Mouse (Mus musculus): Measurements from ENCODE around the gene D5Ertd579e. TPM values are rescaled to one million over a fixed set of nuclear protein-coding genes. Genes with fewer than 3 reads are reported as not detected.

Gene D5Ertd579e
- polyA plus RNA-seq, 1 experiment: 8.6 TPM

DNA sequence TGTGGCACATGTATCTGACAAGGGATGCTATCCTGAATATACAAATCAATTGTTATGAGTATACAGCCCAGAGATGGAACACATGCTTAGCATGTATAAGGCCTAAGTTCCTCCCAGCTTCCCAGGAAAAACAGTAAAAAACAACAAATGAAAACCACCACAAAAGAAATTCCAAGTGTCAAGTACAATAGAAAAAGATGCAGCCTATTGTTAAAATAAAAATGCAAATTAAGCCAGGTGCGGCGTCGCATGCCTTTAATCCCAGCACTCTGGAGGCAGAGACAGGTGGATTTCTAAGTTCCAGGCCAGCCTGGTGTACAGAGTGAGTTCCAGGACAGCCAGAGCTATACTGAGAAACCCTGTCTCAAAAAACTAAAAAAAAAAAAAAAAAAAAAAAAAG is 138.9 kb downstream of the D5Ertd579e start:
- no peaks in the 10 kb centered on the region for H3K79me3 ChIP-seq (ENCODE audit: low read depth)
- H3K36me3 ChIP-seq (ENCODE audit: control insufficient read depth, insufficient read depth): no peaks in the 10 kb centered on the region
- TF ChIP-seq FOSL1 (IDR thresholded peaks at IDR 0.05; ENCODE audit: insufficient read depth, low read length, poor library complexity, severe bottlenecking) (no peak), USF1 (IDR thresholded peaks at IDR 0.05; ENCODE audit: low read depth) (no peak), CEBPB (IDR thresholded peaks at IDR 0.05; ENCODE audit: low read depth) (no peak), CTCF (IDR thresholded peaks at IDR 0.05; ENCODE audit: control insufficient read depth, insufficient read depth, insufficient read length) (no peak), MYOG (IDR thresholded peaks at IDR 0.05; ENCODE audit: control insufficient read depth, extremely low read depth, insufficient read length) (no peak), MYOD1 (IDR thresholded peaks at IDR 0.05; ENCODE audit: control insufficient read depth, insufficient read length, low read depth) (no peak)
- H3K27me3 ChIP-seq (ENCODE audit: control insufficient read depth, insufficient read depth, insufficient read length): no peaks in the 10 kb centered on the region
- H3ac ChIP-seq (ENCODE audit: control insufficient read depth, insufficient read length, low read depth): no peak overlapping the region
- no peaks in the 10 kb centered on the region for H3K79me2 ChIP-seq (ENCODE audit: control insufficient read depth, insufficient read depth)
- no peak overlapping the region for H3K4me3 ChIP-seq (ENCODE audit: insufficient read depth, poor library complexity, severe bottlenecking)

DNA sequence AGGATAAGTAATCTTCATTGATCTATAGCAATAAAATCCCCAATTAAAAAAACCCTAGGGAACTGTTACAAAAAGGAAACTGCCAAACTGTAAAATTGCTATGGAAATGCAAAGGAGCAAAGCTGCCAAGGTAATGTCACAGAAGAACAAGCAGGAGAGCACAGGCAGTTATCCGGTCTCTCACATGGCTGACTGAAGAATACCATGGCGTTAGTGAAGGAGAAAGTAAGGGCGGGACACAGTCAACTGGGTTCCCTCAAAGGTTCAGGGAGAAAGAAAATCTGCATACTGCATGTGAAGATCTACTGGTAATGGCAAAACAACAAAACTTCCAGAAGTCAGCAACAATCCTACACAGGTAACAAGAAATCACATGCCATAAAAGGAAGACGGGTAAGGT is 139.5 kb downstream of the D5Ertd579e start:
- H3K4me3 ChIP-seq (ENCODE audit: insufficient read depth, poor library complexity, severe bottlenecking): no peak overlapping the region
- no peaks in the 10 kb centered on the region for H3K27me3 ChIP-seq (ENCODE audit: control insufficient read depth, insufficient read depth, insufficient read length)
- no peaks in the 10 kb centered on the region for H3K79me3 ChIP-seq (ENCODE audit: low read depth)
- H3ac ChIP-seq (ENCODE audit: control insufficient read depth, insufficient read length, low read depth): no peak overlapping the region
- H3K79me2 ChIP-seq (ENCODE audit: control insufficient read depth, insufficient read depth): no peaks in the 10 kb centered on the region
- TF ChIP-seq MYOD1 (IDR thresholded peaks at IDR 0.05; ENCODE audit: control insufficient read depth, insufficient read length, low read depth): no peak
- TF ChIP-seq USF1 (IDR thresholded peaks at IDR 0.05; ENCODE audit: low read depth): no peak
- no peak for TF ChIP-seq MYOG (IDR thresholded peaks at IDR 0.05; ENCODE audit: control insufficient read depth, extremely low read depth, insufficient read length)
- no peak for TF ChIP-seq CEBPB (IDR thresholded peaks at IDR 0.05; ENCODE audit: low read depth)
- no peak for TF ChIP-seq MAX (IDR thresholded peaks at IDR 0.05)
- TF ChIP-seq CTCF (IDR thresholded peaks at IDR 0.05; ENCODE audit: control insufficient read depth, insufficient read depth, insufficient read length): no peak
- no peak for TF ChIP-seq FOSL1 (IDR thresholded peaks at IDR 0.05; ENCODE audit: insufficient read depth, low read length, poor library complexity, severe bottlenecking)
- H3K36me3 ChIP-seq (ENCODE audit: control insufficient read depth, insufficient read depth): no peaks in the 10 kb centered on the region

DNA sequence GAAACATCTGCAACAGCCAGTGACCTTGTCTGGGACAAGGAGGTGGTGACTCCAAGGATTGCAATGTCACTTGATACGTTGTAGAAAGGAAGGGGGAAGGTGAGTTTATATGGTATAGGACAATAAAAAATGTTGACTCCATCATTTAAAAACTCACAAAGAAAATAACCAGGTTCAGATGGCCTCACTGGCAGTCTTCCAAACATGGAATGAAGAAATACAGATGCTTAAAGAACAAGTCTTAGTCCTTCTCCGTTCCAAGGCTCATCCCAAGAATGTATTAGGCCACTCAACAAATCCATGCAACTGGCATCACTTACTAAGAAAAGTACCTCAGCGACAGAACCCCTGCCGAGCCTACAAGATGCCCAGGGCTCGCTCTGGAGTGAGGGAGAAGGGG is 141.3 kb downstream of the D5Ertd579e start:
- no peak overlapping the region for H3ac ChIP-seq (ENCODE audit: control insufficient read depth, insufficient read length, low read depth)
- no peaks in the 10 kb centered on the region for H3K27me3 ChIP-seq (ENCODE audit: control insufficient read depth, insufficient read depth, insufficient read length)
- no peaks in the 10 kb centered on the region for H3K36me3 ChIP-seq (ENCODE audit: control insufficient read depth, insufficient read depth)
- no peaks in the 10 kb centered on the region for H3K79me2 ChIP-seq (ENCODE audit: control insufficient read depth, insufficient read depth)
- no peaks in the 10 kb centered on the region for H3K79me3 ChIP-seq (ENCODE audit: low read depth)
- H3K4me3 ChIP-seq (ENCODE audit: insufficient read depth, poor library complexity, severe bottlenecking): no peak overlapping the region
- TF ChIP-seq MYOG (IDR thresholded peaks at IDR 0.05; ENCODE audit: control insufficient read depth, extremely low read depth, insufficient read length) (no peak), CEBPB (IDR thresholded peaks at IDR 0.05; ENCODE audit: low read depth) (no peak), MYOD1 (IDR thresholded peaks at IDR 0.05; ENCODE audit: control insufficient read depth, insufficient read length, low read depth) (no peak), USF1 (IDR thresholded peaks at IDR 0.05; ENCODE audit: low read depth) (no peak), CTCF (IDR thresholded peaks at IDR 0.05; ENCODE audit: control insufficient read depth, insufficient read depth, insufficient read length) (no peak), MAX (IDR thresholded peaks at IDR 0.05) (no peak)

- no peak overlapping the region for H3ac ChIP-seq (ENCODE audit: control insufficient read depth, insufficient read length, low read depth)
- H3K79me2 ChIP-seq (ENCODE audit: control insufficient read depth, insufficient read depth): no peaks in the 10 kb centered on the region
- no peak for TF ChIP-seq FOSL1 (IDR thresholded peaks at IDR 0.05; ENCODE audit: insufficient read depth, low read length, poor library complexity, severe bottlenecking)
- TF ChIP-seq MYOD1 (IDR thresholded peaks at IDR 0.05; ENCODE audit: control insufficient read depth, insufficient read length, low read depth): no peak
- TF ChIP-seq MYOG (IDR thresholded peaks at IDR 0.05; ENCODE audit: control insufficient read depth, extremely low read depth, insufficient read length): no peak
- H3K36me3 ChIP-seq (ENCODE audit: control insufficient read depth, insufficient read depth): no peaks in the 10 kb centered on the region
- no peak overlapping the region for H3K4me3 ChIP-seq (ENCODE audit: insufficient read depth, poor library complexity, severe bottlenecking)
- no peaks in the 10 kb centered on the region for H3K27me3 ChIP-seq (ENCODE audit: control insufficient read depth, insufficient read depth, insufficient read length)
- no peaks in the 10 kb centered on the region for H3K79me3 ChIP-seq (ENCODE audit: low read depth)
Measured at GRCm38 (mm10) chr5:36553886-36554285, 141.9 kb downstream of the D5Ertd579e start.

GRCm38 (mm10) chr5:36553056-36553606 is 142.7 kb downstream of the D5Ertd579e start:
- H3ac ChIP-seq (ENCODE audit: control insufficient read depth, insufficient read length, low read depth): no peak overlapping the region
- H3K4me3 ChIP-seq (ENCODE audit: insufficient read depth, poor library complexity, severe bottlenecking): no peak overlapping the region
- TF ChIP-seq USF1 (IDR thresholded peaks at IDR 0.05; ENCODE audit: low read depth) (no peak), CTCF (IDR thresholded peaks at IDR 0.05; ENCODE audit: control insufficient read depth, insufficient read depth, insufficient read length) (no peak), MAX (IDR thresholded peaks at IDR 0.05) (no peak), CEBPB (IDR thresholded peaks at IDR 0.05; ENCODE audit: low read depth) (no peak), FOSL1 (IDR thresholded peaks at IDR 0.05; ENCODE audit: insufficient read depth, low read length, poor library complexity, severe bottlenecking) (no peak), MYOD1 (IDR thresholded peaks at IDR 0.05; ENCODE audit: control insufficient read depth, insufficient read length, low read depth) (no peak), MYOG (IDR thresholded peaks at IDR 0.05; ENCODE audit: control insufficient read depth, extremely low read depth, insufficient read length) (no peak)
- H3K27me3 ChIP-seq (ENCODE audit: control insufficient read depth, insufficient read depth, insufficient read length): no peaks in the 10 kb centered on the region
- H3K36me3 ChIP-seq (ENCODE audit: control insufficient read depth, insufficient read depth): no peaks in the 10 kb centered on the region
- H3K79me2 ChIP-seq (ENCODE audit: control insufficient read depth, insufficient read depth): no peaks in the 10 kb centered on the region
- H3K79me3 ChIP-seq (ENCODE audit: low read depth): no peaks in the 10 kb centered on the region

- Histone ChIP-seq H3K4me3 (ENCODE audit: insufficient read depth, poor library complexity, severe bottlenecking) (no peak overlapping the region), H3K79me2 (ENCODE audit: control insufficient read depth, insufficient read depth) (no peaks in the 10 kb centered on the region), H3K27me3 (ENCODE audit: control insufficient read depth, insufficient read depth, insufficient read length) (no peaks in the 10 kb centered on the region), H3K79me3 (ENCODE audit: low read depth) (no peaks in the 10 kb centered on the region), H3ac (ENCODE audit: control insufficient read depth, insufficient read length, low read depth) (no peak overlapping the region), H3K36me3 (ENCODE audit: control insufficient read depth, insufficient read depth) (no peaks in the 10 kb centered on the region)
- TF ChIP-seq MYOG (IDR thresholded peaks at IDR 0.05; ENCODE audit: control insufficient read depth, extremely low read depth, insufficient read length) (no peak), CTCF (IDR thresholded peaks at IDR 0.05; ENCODE audit: control insufficient read depth, insufficient read depth, insufficient read length) (no peak), CEBPB (IDR thresholded peaks at IDR 0.05; ENCODE audit: low read depth) (no peak), MAX (IDR thresholded peaks at IDR 0.05) (no peak), FOSL1 (IDR thresholded peaks at IDR 0.05; ENCODE audit: insufficient read depth, low read length, poor library complexity, severe bottlenecking) (no peak), USF1 (IDR thresholded peaks at IDR 0.05; ENCODE audit: low read depth) (no peak), MYOD1 (IDR thresholded peaks at IDR 0.05; ENCODE audit: control insufficient read depth, insufficient read length, low read depth) (no peak)
Measured at GRCm38 (mm10) chr5:36552391-36552790, 143.4 kb downstream of the D5Ertd579e start.

Other genes starting within 250 kb of the D5Ertd579e start
- 47.3 TPM for gene Grpel1, start 231.0 kb downstream of the D5Ertd579e start, polyA plus RNA-seq (2012; fragmentation: generic; extraction: Trizol)
- 10.2 TPM for gene Tada2b, start 211.7 kb downstream of the D5Ertd579e start, polyA plus RNA-seq (2012; fragmentation: generic; extraction: Trizol)
- 0.42 TPM for gene Ccdc96, start 211.4 kb downstream of the D5Ertd579e start, polyA plus RNA-seq (2012; fragmentation: generic; extraction: Trizol)
- gene Tbc1d14, start 102.7 kb downstream of the D5Ertd579e start, polyA plus RNA-seq (2012; fragmentation: generic; extraction: Trizol): 10.7 TPM
- 18.7 TPM for gene Bloc1s4, start 52.6 kb upstream of the D5Ertd579e start, polyA plus RNA-seq (2012; fragmentation: generic; extraction: Trizol)
- 347 TPM for gene Mrfap1, start 100.7 kb upstream of the D5Ertd579e start, polyA plus RNA-seq (2012; fragmentation: generic; extraction: Trizol)
- 4.5 TPM for gene Man2b2, start 134.6 kb upstream of the D5Ertd579e start, polyA plus RNA-seq (2012; fragmentation: generic; extraction: Trizol)
- gene Ppp2r2c, start 172.5 kb upstream of the D5Ertd579e start, polyA plus RNA-seq (2012; fragmentation: generic; extraction: Trizol): not detected

All from C2C12 (cell line).